Mouse (Mus musculus) v-Abl transformed pro-B cells (cell line): ENCODE results near the gene Slc22a12.

Experiments
- in situ Hi-C, 2 experiments: fragments of 400-800 bp; cut with MboI; formaldehyde crosslinking; loops; one replicate each; pipeline ENCODE4 v1.15.1; 2025; ENCODE audit not compliant: unreplicated experiment in 2 of 2

Gene Slc22a12

DNA sequence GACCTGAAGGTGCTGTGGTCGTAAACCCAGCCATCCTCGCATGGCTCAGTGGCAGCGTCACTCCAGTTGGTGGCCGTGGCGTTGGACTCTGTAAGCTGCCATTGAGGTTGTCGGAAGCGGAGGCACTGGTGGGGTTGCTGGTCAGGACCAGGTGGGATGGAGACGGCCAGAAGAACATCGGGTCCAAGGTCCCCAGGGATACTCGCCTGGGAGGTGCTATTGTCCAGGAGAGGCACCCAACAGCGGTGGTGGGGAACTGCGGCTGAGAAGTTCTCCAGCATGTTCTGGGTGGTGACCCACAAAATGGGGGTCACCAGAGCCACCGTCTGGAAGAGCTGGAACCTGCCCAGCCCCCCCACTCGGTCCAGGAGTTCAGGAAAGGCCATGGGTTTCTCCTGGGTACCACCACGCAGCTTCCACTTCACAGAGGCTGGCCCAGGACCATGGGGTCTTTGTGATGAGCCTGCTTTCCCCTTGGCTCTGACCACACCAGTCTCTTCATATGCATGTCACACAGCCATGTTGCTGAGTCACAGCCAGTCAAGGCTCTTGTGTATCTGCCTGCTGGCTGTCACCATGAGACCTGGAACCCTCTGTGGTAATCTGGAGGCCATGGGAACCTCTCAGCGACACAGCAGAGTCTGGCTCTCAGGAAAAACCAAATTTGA is at the start of gene Slc22a12:
Gene Slc22a12 (minus strand): TSS at position 666 of the 668 bp plus-strand sequence.
- in situ Hi-C loops: loop anchor here (5.0 kb wide), 2 partner anchors 35 to 40 kb away; no protein-coding TSS in a partner anchor

- in situ Hi-C loops: loop anchor here in 1 of 2 experiments (10.0 kb wide), 1 partner anchor 157 kb away; the partner anchor contains the start of gene Nrxn2
Observed at GRCm38 (mm10) chr19:6572001-6572400, 29.2 kb upstream of the Slc22a12 start.

GRCm38 (mm10) chr19:6571476-6571875 is 28.6 kb upstream of the Slc22a12 start:
- in situ Hi-C loops: loop anchor here in 1 of 2 experiments (10.0 kb wide), 1 partner anchor 157 kb away; the partner anchor contains the start of gene Nrxn2

- in situ Hi-C loops: no loop called here
Observed at GRCm38 (mm10) chr19:6569561-6569960, 26.7 kb upstream of the Slc22a12 start.

DNA sequence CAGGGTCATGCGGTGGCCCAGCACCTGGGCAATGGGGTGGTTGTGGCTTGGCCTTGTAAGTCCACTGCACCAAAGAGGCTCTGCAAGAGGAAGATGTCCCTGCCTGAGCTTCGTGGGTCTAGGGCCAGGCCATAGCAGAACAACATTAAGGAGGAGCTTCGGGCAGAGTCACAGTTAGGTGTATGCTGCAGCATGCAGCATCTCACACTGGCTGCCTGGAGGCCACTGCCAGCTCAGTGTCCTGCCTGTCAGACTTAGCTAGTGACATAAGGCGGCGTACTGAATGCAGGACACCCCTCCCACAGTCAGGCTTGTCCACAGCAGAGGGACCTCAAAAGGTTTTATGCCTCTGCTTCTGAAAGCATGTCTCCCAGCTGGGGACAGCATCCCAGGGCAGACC is 26.2 kb upstream of the Slc22a12 start:
- in situ Hi-C loops: no loop called here

DNA sequence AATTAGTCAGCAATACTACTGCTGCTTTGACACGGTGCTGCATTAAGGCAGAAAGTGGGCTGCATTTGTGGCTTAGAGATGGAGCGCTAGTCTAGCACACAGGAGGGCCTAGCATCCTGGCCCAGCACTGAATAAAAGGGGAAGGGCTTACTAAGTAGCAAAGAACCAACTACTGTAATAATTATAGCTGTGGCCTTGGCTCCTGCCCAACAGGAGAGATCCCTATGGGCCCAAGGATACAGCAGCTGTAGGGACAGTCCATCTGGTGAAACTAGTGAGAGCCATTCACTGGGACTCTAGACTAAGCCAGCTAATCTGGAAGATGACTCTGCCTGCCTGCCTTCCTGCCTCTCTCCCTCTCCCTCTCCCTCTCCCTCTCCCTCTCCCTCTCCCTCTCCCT is 23.6 kb upstream of the Slc22a12 start:
- in situ Hi-C loops: no loop called here

DNA sequence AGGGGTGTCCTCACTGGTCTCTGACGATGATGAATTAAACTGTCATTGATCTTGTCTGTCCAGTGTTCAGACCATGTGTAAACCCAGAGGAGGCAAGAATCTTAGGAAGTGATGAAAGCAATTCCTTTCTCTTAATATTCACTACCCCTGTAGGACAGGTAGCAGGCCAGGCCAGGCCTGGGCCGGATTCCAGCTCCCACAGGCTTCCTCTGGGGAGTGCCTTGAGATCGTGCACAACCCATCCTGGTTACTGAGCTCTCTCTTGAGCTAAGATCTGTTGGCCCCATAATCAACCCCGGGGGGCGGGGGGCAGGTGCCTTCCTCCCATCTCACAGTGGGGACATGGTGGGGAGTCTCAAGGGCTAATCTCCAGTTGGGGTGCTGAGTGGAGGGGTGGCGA is 22.3 kb upstream of the Slc22a12 start:
- in situ Hi-C loops: no loop called here

GRCm38 (mm10) chr19:6560246-6560815 is 17.5 kb upstream of the Slc22a12 start:
- in situ Hi-C loops: no loop called here

- in situ Hi-C loops: loop anchor here in 1 of 2 experiments (10.0 kb wide), 1 partner anchor 145 kb away; the partner anchor contains the start of gene Nrxn2
Observed at GRCm38 (mm10) chr19:6559576-6559975, 16.7 kb upstream of the Slc22a12 start.

- in situ Hi-C loops: loop anchor here in 1 of 2 experiments (10.0 kb wide), 1 partner anchor 139 kb away; the partner anchor contains the start of gene Nrxn2
Observed at GRCm38 (mm10) chr19:6553819-6554582, 11.2 kb upstream of the Slc22a12 start.

DNA sequence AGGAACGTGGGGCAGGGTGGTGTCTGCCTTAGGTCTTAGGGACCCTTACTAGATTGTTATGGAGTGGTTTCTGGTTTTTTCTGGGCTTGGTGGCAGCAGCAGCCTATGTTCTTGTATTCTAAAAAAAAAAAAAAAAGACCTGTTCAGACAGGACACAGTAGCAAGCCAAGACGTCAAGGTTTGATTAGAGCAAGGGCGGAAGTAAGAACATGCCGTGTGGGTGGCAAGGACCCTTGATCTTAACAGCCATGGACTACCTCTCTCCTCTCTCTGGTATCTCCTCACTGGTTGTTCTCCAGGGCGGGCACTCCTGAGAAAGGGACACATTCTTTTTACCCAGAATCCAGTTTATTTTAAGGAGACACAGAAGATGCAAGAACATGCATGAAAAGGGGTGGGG is 10.3 kb upstream of the Slc22a12 start:
- in situ Hi-C loops: loop anchor here in 1 of 2 experiments (10.0 kb wide), 1 partner anchor 138 kb away; the partner anchor contains the start of gene Nrxn2

- in situ Hi-C loops: loop anchor here in 1 of 2 experiments (10.0 kb wide), 1 partner anchor 138 kb away; the partner anchor contains the start of gene Nrxn2
Observed at GRCm38 (mm10) chr19:6552302-6553028, 9.6 kb upstream of the Slc22a12 start.

DNA sequence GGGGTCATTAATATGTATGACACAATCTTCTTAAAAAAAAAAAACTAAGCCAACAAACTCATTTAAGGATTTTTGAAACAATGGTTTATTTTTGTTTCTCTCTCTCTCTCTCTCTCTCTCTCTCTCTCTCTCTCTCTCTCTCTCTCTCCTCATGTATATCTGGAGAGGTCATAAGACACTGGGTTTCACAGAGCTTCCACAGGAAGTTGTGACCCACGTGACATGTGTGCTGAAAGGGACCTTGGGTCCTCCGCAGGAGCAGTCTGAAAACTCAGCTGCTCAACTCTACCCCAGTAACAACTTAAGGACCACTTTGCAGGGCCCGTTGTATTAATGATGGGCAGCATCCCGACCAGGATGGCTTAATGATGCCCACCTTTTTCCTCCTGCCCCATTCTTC is 8.4 kb upstream of the Slc22a12 start:
- in situ Hi-C loops: loop anchor here in 1 of 2 experiments (10.0 kb wide), 1 partner anchor 136 kb away; the partner anchor contains the start of gene Nrxn2

GRCm38 (mm10) chr19:6549566-6549965 is 6.7 kb upstream of the Slc22a12 start:
- in situ Hi-C loops: no loop called here

DNA sequence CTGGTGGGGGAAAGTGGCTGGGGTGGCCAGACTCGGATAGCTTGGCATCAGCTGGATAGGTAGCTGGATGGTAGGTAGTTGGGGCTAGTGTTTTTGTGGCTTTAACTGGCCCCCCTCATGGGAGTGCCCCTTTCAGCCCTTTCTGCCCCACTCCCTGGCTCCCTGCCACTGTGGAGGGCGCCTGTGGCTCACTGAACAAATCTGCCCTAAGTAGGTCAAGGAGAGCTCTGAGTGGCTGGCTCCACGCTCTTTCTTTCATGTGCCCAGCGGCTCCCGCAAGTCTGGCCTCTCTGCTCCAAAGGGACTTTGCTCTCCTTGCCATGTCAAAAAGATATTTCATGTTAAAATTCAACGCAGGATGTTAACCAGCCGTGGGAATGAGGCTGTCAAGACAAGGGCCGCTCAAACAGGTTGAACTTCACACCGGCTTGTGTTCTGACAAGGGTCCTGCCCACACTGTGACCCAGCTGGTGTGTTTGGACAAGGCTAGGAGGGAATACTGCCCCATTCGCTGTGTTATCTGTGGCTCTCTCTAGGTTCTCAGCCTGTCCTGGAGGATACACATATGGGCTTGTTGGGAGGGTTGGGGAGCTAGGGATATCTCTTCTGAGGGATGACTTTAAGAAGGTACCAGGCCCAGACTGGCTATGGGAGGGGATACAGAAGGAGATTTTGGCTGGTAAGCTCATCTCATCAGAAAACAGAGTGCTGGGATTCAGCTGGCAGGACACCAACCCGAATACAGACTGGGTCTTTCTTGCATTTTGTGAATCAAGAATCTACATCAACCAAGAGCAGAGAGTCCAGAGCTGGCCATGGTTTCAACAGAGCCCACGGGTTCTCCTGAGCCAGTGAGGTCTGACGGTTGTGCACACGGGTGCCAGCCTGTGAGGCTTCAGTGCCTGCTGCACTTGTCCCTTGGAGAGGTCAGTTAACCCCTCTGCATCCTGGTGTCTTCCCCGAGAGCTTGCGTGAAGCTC is 5.9 kb upstream of the Slc22a12 start:
- in situ Hi-C loops: no loop called here

DNA sequence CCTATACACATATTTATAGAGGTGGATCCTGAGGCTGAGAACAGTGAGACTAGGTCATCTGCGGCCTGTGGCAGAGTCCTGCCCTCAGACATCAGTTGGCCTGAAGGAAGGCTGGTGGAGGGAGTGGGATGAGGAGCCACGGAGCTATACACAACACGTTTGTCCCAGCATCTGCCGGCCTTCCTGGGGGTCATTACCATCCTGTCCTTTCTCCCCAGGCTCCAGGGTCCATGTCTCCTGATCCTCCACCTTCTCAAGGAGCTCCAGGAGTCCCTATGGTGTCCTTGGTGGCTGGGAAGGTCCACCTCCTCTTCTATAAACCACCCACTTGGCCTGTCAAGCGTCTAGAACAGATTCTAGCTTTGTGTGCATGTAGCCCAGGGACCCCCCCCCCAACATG is 5.0 kb upstream of the Slc22a12 start:
- in situ Hi-C loops: no loop called here

- in situ Hi-C loops: no loop called here
Observed at GRCm38 (mm10) chr19:6546096-6546495, 3.3 kb upstream of the Slc22a12 start.

DNA sequence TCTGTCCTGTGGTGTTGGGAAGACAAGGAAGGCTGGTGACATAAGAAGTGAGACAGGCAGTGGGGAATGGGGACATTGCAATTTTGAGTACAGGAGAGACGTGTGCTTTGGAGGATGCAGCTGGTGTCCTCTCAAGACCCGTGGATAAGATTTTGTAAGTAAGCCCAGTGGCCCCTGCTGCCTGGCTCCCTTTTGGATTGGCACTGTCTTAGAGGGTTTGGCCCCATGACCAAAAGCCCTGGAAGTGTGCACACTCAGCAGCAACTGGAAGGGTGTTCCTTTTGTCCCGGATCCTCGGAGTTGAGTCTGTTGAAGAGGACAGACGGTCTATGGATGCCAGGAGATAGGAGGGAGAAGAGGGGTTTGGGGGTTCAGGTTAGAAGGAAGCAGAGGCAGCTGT is 2.6 kb upstream of the Slc22a12 start:
- in situ Hi-C loops: no loop called here

- in situ Hi-C loops: loop anchor here (5.0 kb wide), 2 partner anchors 37 to 42 kb away; no protein-coding TSS in a partner anchor
Observed at GRCm38 (mm10) chr19:6544712-6545111, 1.9 kb upstream of the Slc22a12 start.
